Comparison of ENCODE assay signal across 9 mouse cellular contexts in genomic region chr2:170322013-170322414, GRCm38 (mm10).
A peak's percentile ranks its signal among the peaks of the same experiment; 100 is the strongest.
DNase-seq lines count a peak whose midpoint lies in the region; ATAC-seq and TF ChIP-seq lines count a peak whose summit lies in the region.
"Had no signal": no experiment of that assay in that cellular context is flagged by ENCODE, and none has a peak within 500 bp of the region (broad histone marks: within the 10 kb centered on the region; RNA-seq: fewer than 3 reads in every experiment).

No protein-coding gene starts in this region.

- peak overlapping the region; percentile 99 for H3K27ac ChIP-seq in CH12.LX (ENCODE audit: insufficient read depth, low read depth)
- H3K27ac ChIP-seq in heart, adult 2 months: peak overlapping the region; percentile 65
- peak overlapping the region; percentile 9 for H3K27ac ChIP-seq in liver, embryonic 15.5 days (replicated peaks)
- no peak overlapping the region for H3K27ac ChIP-seq in hindbrain, embryonic 13.5 days
- H3K27ac ChIP-seq in kidney, adult 2 months (ENCODE audit: insufficient read depth, low read depth, low read length): no peak overlapping the region
- H3K27ac ChIP-seq: liver, embryonic 14.5 days had no signal

- TF ChIP-seq EP300 in CH12.LX (IDR thresholded peaks at IDR 0.05; ENCODE audit: low read length): peak; percentile 98
- TF ChIP-seq EP300 in heart, adult 2 months (IDR thresholded peaks at IDR 0.05; ENCODE audit: insufficient read depth, low read depth, low read length): 0 out of 2 replicates have a peak, but pooled peaks have one; percentile 9

- H3K4me1 ChIP-seq in CH12.LX (ENCODE audit: control insufficient read depth in 1 of 2, insufficient read depth in 2 of 2): peaks cover 0 to 28% of the 10 kb centered on the region in 2 experiments; a peak in 3 of 4 replicates
- H3K4me1 ChIP-seq in heart, adult 2 months (ENCODE audit: control insufficient read depth, insufficient read depth, low read length): peaks cover 8% of the 10 kb centered on the region
- peaks cover 29% of the 10 kb centered on the region for H3K4me1 ChIP-seq in liver, embryonic 15.5 days (replicated peaks)
- H3K4me1 ChIP-seq in hindbrain, embryonic 13.5 days (replicated peaks): peaks cover 28% of the 10 kb centered on the region
- 0 out of 2 replicates have a peak, but pooled peaks cover 7% of the 10 kb centered on the region for H3K4me1 ChIP-seq in kidney, adult 2 months (ENCODE audit: control insufficient read depth, insufficient read depth, low read length)

- TF ChIP-seq RAD21 in CH12.LX (IDR thresholded peaks at IDR 0.05; ENCODE audit: low read depth, low read length): peak; percentile 7

- H3K27me3 ChIP-seq in CH12.LX (replicated peaks): no peaks in the 10 kb centered on the region
- H3K27me3 ChIP-seq in heart, adult 2 months (ENCODE audit: control insufficient read depth, insufficient read depth, low read length): no peaks in the 10 kb centered on the region
- peaks cover 22% of the 10 kb centered on the region for H3K27me3 ChIP-seq in liver, embryonic 15.5 days
- no peaks in the 10 kb centered on the region for H3K27me3 ChIP-seq in hindbrain, embryonic 13.5 days
- no peaks in the 10 kb centered on the region for H3K27me3 ChIP-seq in kidney, adult 2 months (replicated peaks; ENCODE audit: control insufficient read depth, insufficient read depth, low read length)

- H3K4me2 ChIP-seq in CH12.LX (ENCODE audit: insufficient read depth, low read depth, poor library complexity, severe bottlenecking): peak overlapping the region; percentile 96
- no peak overlapping the region for H3K4me2 ChIP-seq in liver, embryonic 15.5 days
- H3K4me2 ChIP-seq in hindbrain, embryonic 13.5 days: no peak overlapping the region

- intact Hi-C loops in heart, adult 2 months (cut with DNase I): no loop called here

- peak overlapping the region in 2 of 3 experiments; percentile 11 to 48 for H3K4me3 ChIP-seq in CH12.LX (replicated peaks in 1 of 3; ENCODE audit: low read depth in 2 of 3, low read length in 2 of 3, poor library complexity in 1 of 3)
- no peak overlapping the region for H3K4me3 ChIP-seq in heart, adult 2 months
- no peak overlapping the region for H3K4me3 ChIP-seq in liver, embryonic 15.5 days (replicated peaks)
- no peak overlapping the region for H3K4me3 ChIP-seq in hindbrain, embryonic 13.5 days
- H3K4me3 ChIP-seq in kidney, adult 2 months (ENCODE audit: insufficient read depth, low read depth, low read length): no peak overlapping the region

- dilution Hi-C loops in CH12.LX (cut with MboI; ENCODE audit: extremely low pct_ligation_motif_present, extremely low pct_unique_long_range_greater_than_20kb, low sequenced_read_pairs): no loop called here

- H3K9me3 ChIP-seq in CH12.LX (replicated peaks; ENCODE audit: low read length): peaks cover 9% of the 10 kb centered on the region
- no peaks in the 10 kb centered on the region for H3K9me3 ChIP-seq in liver, embryonic 15.5 days (replicated peaks)
- H3K9me3 ChIP-seq in hindbrain, embryonic 13.5 days: no peaks in the 10 kb centered on the region

- no peaks in the 10 kb centered on the region for H3K79me2 ChIP-seq in CH12.LX (replicated peaks; ENCODE audit: control insufficient read depth, extremely low read depth, insufficient read depth, poor library complexity, severe bottlenecking)
- H3K79me2 ChIP-seq in heart, adult 2 months (replicated peaks; ENCODE audit: control insufficient read depth, insufficient read depth, low read length): no peaks in the 10 kb centered on the region

- peak; percentile 84 for DNase-seq in 3T3-L1 (ENCODE audit: low read depth, low spot score)
- DNase-seq in CH12.LX (ENCODE audit: extremely low read depth): peak; percentile 95
- DNase-seq in heart, adult 2 months: peak; percentile 59 to 71
- no peak for DNase-seq in retina, embryonic 14.5 days (ENCODE audit: low spot score)
- no peak for DNase-seq in right cerebral cortex, postnatal 36 days (ENCODE audit: low spot score in 2 of 2)
- DNase-seq in kidney, adult 2 months: no peak

- no peak for TF ChIP-seq CTCF in CH12.LX (conservative IDR thresholded peaks at IDR 0.05 in 1 of 2, IDR thresholded peaks at IDR 0.05 in 1 of 2; ENCODE audit: low read depth in 2 of 2, low read length in 2 of 2)
- TF ChIP-seq CTCF in heart, adult 2 months (IDR thresholded peaks at IDR 0.05): no peak
- TF ChIP-seq CTCF in kidney, adult 2 months (conservative IDR thresholded peaks at IDR 0.05; ENCODE audit: insufficient read depth, insufficient read length, low read depth, low read length): no peak

- TF ChIP-seq POLR2A in CH12.LX (IDR thresholded peaks at IDR 0.05; ENCODE audit: low read depth, low read length): peak; percentile 42
- no peak for TF ChIP-seq POLR2A in heart, adult 2 months (IDR thresholded peaks at IDR 0.05; ENCODE audit: insufficient read depth, low read depth, low read length)
- no peak for TF ChIP-seq POLR2A in kidney, adult 2 months (IDR thresholded peaks at IDR 0.05; ENCODE audit: low read depth, low read length)

- WGBS in heart, adult 2 months: 43% methylated on average over 3 of the region's 3 CpGs
- 13% methylated on average over 3 of the region's 3 CpGs for WGBS in liver, embryonic 15.5 days (ENCODE audit: insufficient replicate concordance)
- 48% methylated on average over 3 of the region's 3 CpGs for WGBS in hindbrain, embryonic 13.5 days
- 62% methylated on average over 3 of the region's 3 CpGs for WGBS in kidney, adult 2 months

- H3K36me3 ChIP-seq in CH12.LX (replicated peaks in 1 of 2; ENCODE audit: control insufficient read depth in 1 of 2, insufficient read depth in 1 of 2, low read length in 1 of 2): no peaks in the 10 kb centered on the region
- no peaks in the 10 kb centered on the region for H3K36me3 ChIP-seq in heart, adult 2 months (ENCODE audit: control insufficient read depth, insufficient read depth, low read length)
- H3K36me3 ChIP-seq in liver, embryonic 15.5 days (replicated peaks): no peaks in the 10 kb centered on the region
- H3K36me3 ChIP-seq in hindbrain, embryonic 13.5 days: no peaks in the 10 kb centered on the region
- H3K36me3 ChIP-seq in kidney, adult 2 months (ENCODE audit: control insufficient read depth, insufficient read depth, low read length): no peaks in the 10 kb centered on the region

- peak; percentile 38; the same call in 1 of the 2 replicates for ATAC-seq in liver, embryonic 15.5 days (ENCODE audit: insufficient read depth)
- ATAC-seq in hindbrain, embryonic 13.5 days (ENCODE audit: low FRiP score): no peak

- in situ Hi-C loops in CH12.LX (cut with MboI; ENCODE audit: low pct_ligation_motif_present, low pct_unique_long_range_greater_than_20kb, low sequenced_read_pairs): no loop called here

- peak overlapping the region; percentile 86 for H3K9ac ChIP-seq in CH12.LX (ENCODE audit: insufficient read depth, low read depth)
- H3K9ac ChIP-seq in heart, adult 2 months (ENCODE audit: low read depth, low read length): no peak overlapping the region
- no peak overlapping the region for H3K9ac ChIP-seq in liver, embryonic 15.5 days
- no peak overlapping the region for H3K9ac ChIP-seq in hindbrain, embryonic 13.5 days
- H3K9ac ChIP-seq: liver, embryonic 14.5 days had no signal

TF ChIP-seq in CH12.LX, 34 proteins besides CTCF, POLR2A, EP300 and RAD21 (continues in another document):
- TF ChIP-seq POLR2AphosphoS2 (IDR thresholded peaks at IDR 0.05; ENCODE audit: low read depth, low read length) (no peak), MAFK (IDR thresholded peaks at IDR 0.05; ENCODE audit: insufficient replicate concordance, low read length) (peak; percentile 87), TCF12 (IDR thresholded peaks at IDR 0.05; ENCODE audit: low read depth, low read length) (peak; percentile 98), SMC3 (IDR thresholded peaks at IDR 0.05; ENCODE audit: low read depth, low read length) (peak; percentile 28; the same call in 1 of the 2 replicates), MEF2A (IDR thresholded peaks at IDR 0.05; ENCODE audit: borderline replicate concordance, low read depth, low read length) (peak; percentile 99), HCFC1 (IDR thresholded peaks at IDR 0.05; ENCODE audit: low read depth, low read length) (peak; percentile 47), PAX5 (IDR thresholded peaks at IDR 0.05; ENCODE audit: low read length) (no peak), MYC (IDR thresholded peaks at IDR 0.05; ENCODE audit: low read depth, low read length) (peak; percentile 83), ZNF384 (IDR thresholded peaks at IDR 0.05; ENCODE audit: low read depth, low read length) (peak; percentile 66), KAT2A (IDR thresholded peaks at IDR 0.05; ENCODE audit: insufficient replicate concordance, low read length) (0 out of 2 replicates have a peak, but pooled peaks have one; percentile 65), IRF4 (IDR thresholded peaks at IDR 0.05; ENCODE audit: low read depth, low read length) (peak; percentile 99), GABPA (IDR thresholded peaks at IDR 0.05; ENCODE audit: insufficient replicate concordance, low read depth, low read length) (no peak), E2F4 (IDR thresholded peaks at IDR 0.05; ENCODE audit: insufficient replicate concordance, low read depth, low read length) (no peak; the same call in 1 of the 2 replicates), USF2 (conservative IDR thresholded peaks at IDR 0.05; ENCODE audit: low read depth, low read length) (no peak), BHLHE40 (IDR thresholded peaks at IDR 0.05; ENCODE audit: low read depth, low read length) (peak; percentile 93), TBP (conservative IDR thresholded peaks at IDR 0.05; ENCODE audit: low read depth, low read length) (0 out of 2 replicates have a peak, but pooled peaks have one; percentile 30), NELFE (IDR thresholded peaks at IDR 0.05; ENCODE audit: low read depth, low read length) (peak; percentile 64; the same call in 1 of the 2 replicates), MAZ (IDR thresholded peaks at IDR 0.05; ENCODE audit: low read depth, low read length) (peak; percentile 76; the same call in 1 of the 2 replicates), UBTF (IDR thresholded peaks at IDR 0.05; ENCODE audit: low read depth, low read length) (no peak), MAX (IDR thresholded peaks at IDR 0.05; ENCODE audit: low read length) (peak; percentile 68), ZC3H11A (IDR thresholded peaks at IDR 0.05; ENCODE audit: low read depth, low read length) (no peak), NRF1 (IDR thresholded peaks at IDR 0.05; ENCODE audit: low read depth, low read length) (no peak; the same call in 1 of the 2 replicates), ZMIZ1 (IDR thresholded peaks at IDR 0.05; ENCODE audit: low read depth, low read length) (no peak), ZKSCAN1 (IDR thresholded peaks at IDR 0.05; ENCODE audit: borderline replicate concordance, low read depth, low read length) (no peak), ELF1 (IDR thresholded peaks at IDR 0.05; ENCODE audit: low read depth, low read length) (peak; percentile 27; the same call in 1 of the 2 replicates), CHD2 (IDR thresholded peaks at IDR 0.05; ENCODE audit: low read length) (peak; percentile 95), USF1 (IDR thresholded peaks at IDR 0.05; ENCODE audit: low read depth, low read length) (no peak), JUND (conservative IDR thresholded peaks at IDR 0.05; ENCODE audit: low read depth, low read length) (peak; percentile 93)

Comparison
In these comparisons a context has a peak if more than half of its experiments do, and no peak if none do; other contexts are left out.
1. DNase-seq: peak in 3T3-L1 (single experiment), CH12.LX (single experiment) and heart, adult 2 months (2 of 2); none in retina, embryonic 14.5 days (single experiment), right cerebral cortex, postnatal 36 days (0 of 2) and kidney, adult 2 months (single experiment).
2. H3K27ac ChIP-seq: peak in CH12.LX (single experiment), heart, adult 2 months (single experiment) and liver, embryonic 15.5 days (single experiment); none in hindbrain, embryonic 13.5 days (single experiment) and kidney, adult 2 months (single experiment).
3. H3K4me3 ChIP-seq: peak in CH12.LX (2 of 3); none in heart, adult 2 months (single experiment), liver, embryonic 15.5 days (single experiment), hindbrain, embryonic 13.5 days (single experiment) and kidney, adult 2 months (single experiment).